Mouse (Mus musculus) left cerebral cortex, adult 11 months (tissue): Measurements from ENCODE around the gene Hba-x.
"Not testable (repeated sequence)": the region's sequence is repeated elsewhere in the genome, so short reads cannot be mapped to it uniquely, and the experiment has no call there.

Source experiments
- DNase-seq: peaks from one replicate; pipeline ENCODE4 v3.0.0; 2022; ENCODE audit warnings: low spot score

Hba-x gene

GRCm38 (mm10) chr11:32285887-32286286, 9.7 kb downstream of the Hba-x start:
- DNase-seq: not testable (repeated sequence)

DNA sequence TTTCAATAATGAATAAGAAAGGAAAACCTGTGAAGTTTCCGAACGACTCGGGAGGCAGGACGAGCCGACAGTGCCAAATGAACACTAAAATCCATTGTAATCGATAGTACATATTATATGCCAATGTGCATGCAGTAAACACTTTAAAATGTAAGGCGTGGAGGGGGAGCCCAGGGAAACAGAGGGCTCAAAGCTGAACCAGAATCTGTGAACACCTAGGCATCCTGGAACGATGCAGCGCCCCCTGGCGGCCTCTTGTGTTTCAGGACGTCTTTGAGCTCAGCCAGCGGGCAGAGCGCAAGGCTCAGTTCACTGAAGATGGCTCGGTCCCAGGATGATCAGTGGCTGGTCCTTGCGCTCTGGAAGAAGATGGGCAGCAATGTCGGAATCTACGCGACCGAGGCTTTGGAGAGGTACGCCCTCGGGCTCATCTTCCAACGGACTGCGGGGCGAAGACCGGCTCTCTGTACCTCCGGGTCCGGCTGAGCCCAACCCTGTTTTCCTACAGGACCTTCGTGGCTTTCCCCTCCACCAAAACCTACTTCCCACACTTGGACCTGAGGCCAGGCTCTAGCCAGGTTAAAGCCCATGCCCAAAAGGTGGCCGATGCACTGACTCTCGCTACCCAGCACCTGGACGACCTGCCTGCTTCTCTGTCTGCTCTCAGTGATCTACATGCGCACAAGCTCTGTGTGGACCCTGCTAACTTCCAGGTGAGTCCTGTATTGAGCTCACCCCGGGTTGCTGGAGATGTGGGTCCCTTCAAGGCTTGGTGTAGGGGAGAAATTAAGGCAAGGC, 10.7 kb downstream of the Hba-x start, which contains the start of gene Hbq1b:
Gene Hbq1b, plus strand, starts transcription at position 271 of the 798 bp plus-strand sequence.
- peak; percentile 61 for DNase-seq

GRCm38 (mm10) chr11:32287493-32287825, 11.3 kb downstream of the Hba-x start:
- no peak for DNase-seq

GRCm38 (mm10) chr11:32292819-32293218, 16.6 kb downstream of the Hba-x start:
- DNase-seq: not testable (repeated sequence)

- not testable (repeated sequence) for DNase-seq
Observed at GRCm38 (mm10) chr11:32293479-32293878, 17.3 kb downstream of the Hba-x start.

DNA sequence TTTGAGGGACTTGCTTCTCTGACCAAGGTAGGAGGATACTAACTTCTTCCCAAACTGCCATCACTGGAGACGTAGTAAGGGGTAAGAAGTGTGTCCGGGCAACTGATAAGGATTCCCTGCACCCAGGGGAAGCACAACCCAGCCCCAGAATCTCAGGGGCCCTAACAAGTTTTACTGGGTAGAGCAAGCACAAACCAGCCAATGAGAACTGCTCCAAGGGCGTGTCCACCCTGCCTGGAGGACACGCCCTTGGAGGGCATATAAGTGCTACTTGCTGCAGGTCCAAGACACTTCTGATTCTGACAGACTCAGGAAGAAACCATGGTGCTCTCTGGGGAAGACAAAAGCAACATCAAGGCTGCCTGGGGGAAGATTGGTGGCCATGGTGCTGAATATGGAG, 20.0 kb downstream of the Hba-x start, which contains the start of gene Hba-a2:
Gene Hba-a2, plus strand, starts transcription at position 287 of the 400 bp plus-strand sequence.
- DNase-seq: not testable (repeated sequence)

DNA sequence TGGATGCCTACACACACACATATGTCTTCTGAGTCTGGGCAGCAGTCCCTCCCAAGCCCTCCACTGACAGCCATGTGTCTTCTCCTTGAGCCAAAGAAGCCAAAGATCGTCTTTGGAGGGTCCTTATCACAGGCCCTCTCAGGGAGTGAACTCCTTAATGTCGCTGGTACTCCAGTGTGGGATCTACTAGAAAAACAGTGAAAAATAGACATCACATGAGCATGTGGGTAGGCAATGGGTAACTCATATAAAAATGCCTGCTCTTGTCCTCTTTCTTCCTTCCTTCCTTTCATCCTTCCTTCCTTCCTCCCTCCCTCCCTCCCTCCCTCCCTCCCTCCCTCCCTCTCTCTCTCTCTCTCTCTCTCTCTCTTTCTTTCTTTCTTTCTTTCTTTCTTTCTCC, 21.2 kb downstream of the Hba-x start:
- DNase-seq: not testable (repeated sequence)

DNA sequence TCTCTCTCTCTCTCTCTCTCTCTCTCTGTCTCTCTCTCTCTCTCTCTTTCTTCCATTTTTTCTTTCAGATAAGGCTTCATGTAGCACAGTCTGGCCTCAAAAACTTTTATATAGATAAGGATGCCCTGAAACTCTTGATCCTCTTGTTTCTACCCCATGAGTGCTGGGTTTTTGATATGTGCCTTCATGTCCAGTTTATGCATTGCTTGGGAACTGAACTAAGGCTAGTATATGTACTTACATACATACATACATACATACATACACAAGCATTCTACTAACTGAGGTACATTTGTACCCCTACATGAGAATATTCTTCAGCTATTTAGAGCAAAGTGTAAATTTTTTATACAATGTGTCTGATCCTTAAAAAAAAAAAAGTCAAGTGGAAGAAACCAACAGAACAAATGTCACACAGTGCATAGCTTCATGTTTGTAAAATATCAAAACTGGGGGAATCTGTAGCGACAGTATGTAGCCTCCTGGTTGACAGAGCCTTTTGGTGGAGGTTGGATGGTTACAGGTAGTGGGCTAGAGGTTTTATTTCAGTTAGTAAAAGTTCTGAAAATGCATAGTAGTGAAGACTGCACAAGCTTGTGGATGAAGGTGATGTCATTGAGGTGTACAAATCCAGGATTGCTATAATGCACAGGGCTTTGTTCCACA, 21.8 kb downstream of the Hba-x start:
- no peak for DNase-seq

- no peak for DNase-seq
Observed at GRCm38 (mm10) chr11:32298532-32298918, 22.3 kb downstream of the Hba-x start.

- peak; percentile 26 for DNase-seq
Observed at GRCm38 (mm10) chr11:32299865-32300264, 23.7 kb downstream of the Hba-x start, which contains the start of gene Hbq1a. TSS of gene Hbq1a (plus strand) at chr11:32300069.

DNA sequence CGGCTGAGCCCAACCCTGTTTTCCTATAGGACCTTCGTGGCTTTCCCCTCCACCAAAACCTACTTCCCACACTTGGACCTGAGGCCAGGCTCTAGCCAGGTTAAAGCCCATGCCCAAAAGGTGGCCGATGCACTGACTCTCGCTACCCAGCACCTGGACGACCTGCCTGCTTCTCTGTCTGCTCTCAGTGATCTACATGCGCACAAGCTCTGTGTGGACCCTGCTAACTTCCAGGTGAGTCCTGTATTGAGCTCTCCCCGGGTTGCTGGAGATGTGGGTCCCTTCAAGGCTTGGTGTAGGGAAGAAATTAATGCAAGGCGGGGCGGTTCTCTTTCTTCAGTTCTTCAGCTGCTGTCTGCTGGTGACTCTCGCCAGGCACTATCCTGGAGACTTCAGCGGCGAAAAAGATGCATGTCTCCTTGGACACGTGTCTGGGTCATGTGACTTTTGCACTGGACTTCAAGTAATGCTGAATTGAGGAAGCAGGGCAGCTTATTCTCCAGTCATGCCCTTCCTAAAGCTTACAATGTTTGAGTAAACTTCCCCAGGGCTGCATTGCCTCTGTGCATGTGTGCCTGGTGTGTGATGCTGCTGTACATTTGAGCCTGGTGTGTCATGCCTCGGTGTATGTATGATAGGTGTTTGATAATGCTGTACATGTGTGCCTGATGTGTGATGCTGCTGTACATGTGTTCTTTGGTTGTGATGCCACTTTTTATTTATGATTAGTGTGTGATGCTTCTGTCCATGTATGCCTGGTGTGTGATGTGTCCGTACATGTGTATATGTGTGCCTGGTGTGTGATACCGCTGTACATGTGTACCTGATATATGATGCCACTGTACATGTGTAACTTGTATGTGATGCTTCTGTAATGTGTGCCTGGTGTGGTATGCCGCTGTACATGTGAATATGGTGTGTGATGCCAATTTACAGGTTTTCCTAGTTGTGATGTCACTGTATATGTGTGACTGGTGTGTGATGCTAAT, 24.4 kb downstream of the Hba-x start:
- DNase-seq: no peak

GRCm38 (mm10) chr11:32301506-32301905, 25.3 kb downstream of the Hba-x start:
- DNase-seq: no peak

GRCm38 (mm10) chr11:32302824-32303419, 26.7 kb downstream of the Hba-x start:
- peak; percentile 23 for DNase-seq

DNA sequence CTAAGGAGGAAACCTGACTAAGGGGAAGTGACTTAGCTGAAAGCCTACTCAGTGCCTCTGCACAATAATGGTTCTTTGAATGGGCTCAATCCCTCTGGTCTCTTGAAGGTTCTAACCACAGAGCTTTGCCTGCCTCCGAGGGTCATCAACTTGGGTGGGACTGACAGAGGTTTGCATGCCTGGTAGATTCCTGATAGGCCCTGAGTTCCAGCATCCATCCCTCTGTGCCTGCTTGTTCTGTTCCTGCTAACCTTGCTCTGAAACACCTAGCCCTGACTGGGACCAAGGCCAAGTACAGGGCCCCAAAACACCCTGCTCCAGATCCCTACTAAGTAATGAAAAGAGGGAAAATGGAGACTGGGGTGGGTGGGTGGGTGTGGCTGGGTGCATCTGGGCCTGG, 27.3 kb downstream of the Hba-x start:
- no peak for DNase-seq

- no peak for DNase-seq
Observed at GRCm38 (mm10) chr11:32307006-32307405, 30.8 kb downstream of the Hba-x start.

- DNase-seq: no peak
Observed at GRCm38 (mm10) chr11:32309446-32309845, 33.2 kb downstream of the Hba-x start.

DNA sequence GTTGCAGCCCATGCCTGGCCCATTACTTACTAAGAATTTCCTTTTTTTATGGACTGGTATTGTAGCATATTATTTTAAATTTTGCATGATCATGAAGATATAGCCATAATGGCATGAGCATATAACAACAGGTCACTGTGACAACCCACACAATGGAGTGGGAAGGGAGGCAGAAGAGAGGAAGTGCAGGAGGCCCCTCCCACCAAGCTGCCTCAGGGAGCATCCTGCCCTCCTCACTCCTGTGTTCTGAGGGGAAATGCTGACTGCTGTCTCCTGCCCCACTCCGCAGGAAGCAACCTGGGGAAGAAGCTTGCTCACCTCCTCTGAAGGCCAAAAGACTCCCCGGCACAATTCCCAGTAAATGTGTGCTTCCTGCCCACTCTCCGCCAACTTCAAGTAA, 33.7 kb downstream of the Hba-x start:
- no peak for DNase-seq

DNA sequence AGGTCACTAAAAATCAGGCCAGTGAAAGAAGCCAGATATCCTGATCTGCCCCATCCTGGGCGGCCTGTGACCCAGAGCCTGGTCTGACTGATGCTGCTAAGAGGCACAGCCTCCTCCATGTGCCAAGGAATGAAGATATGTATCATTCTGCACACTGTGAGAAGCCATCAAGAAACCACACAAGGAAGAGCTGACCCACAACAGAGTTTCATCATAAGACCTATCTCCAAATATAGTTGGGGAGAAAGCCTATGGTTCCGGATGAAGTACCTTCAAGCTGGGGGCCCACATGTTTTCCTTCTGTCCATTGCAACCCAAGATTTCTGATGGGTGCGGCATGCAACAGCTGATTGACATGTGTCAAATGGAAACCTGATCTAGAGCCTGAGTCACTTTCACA, 39.8 kb downstream of the Hba-x start:
- no peak for DNase-seq

GRCm38 (mm10) chr11:32320507-32321195, 44.5 kb downstream of the Hba-x start:
- DNase-seq: no peak

GRCm38 (mm10) chr11:32321196-32321565, 45.0 kb downstream of the Hba-x start:
- DNase-seq: peak; percentile 53

DNA sequence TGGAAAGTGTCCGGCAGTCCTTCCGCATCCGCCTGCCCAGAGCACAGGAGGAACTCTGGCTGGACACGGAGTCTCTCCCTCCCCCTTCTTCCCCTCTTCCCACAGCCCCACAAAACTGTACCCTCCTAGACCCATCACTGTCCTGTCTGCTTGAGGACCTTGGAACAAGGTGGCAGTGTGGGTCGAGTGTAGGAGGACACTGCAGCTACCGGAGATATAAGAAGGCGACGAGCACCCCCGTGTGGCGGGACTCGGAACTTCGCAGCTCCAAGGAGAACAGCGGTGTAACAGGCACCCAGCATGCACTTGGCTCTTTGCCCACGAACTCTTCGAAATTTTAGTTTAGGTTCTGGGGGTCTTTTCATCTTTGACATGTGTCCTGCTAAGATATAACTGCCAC, 48.4 kb downstream of the Hba-x start:
- DNase-seq: peak; percentile 67
